Mouse (Mus musculus): ENCODE measurements around the gene Olfr444. TPM values are rescaled to one million over a fixed set of nuclear protein-coding genes. Genes with fewer than 3 reads are reported as not detected.

Gene Olfr444
- not detected in 2 replicates for polyA plus RNA-seq (2015; fragmentation: Nextera tagmentation; extraction: Ambion mirVana)

GRCm38 (mm10) chr6:42948767-42949166 is at the start of gene Olfr444:
Gene Olfr444, plus strand, starts transcription at chr6:42949067.
- WGBS, result 67% methylated on average over 1 of the region's 1 CpGs
- no peaks in the 10 kb centered on the region for H3K36me3 ChIP-seq
- H3K4me1 ChIP-seq, result no peaks in the 10 kb centered on the region
- H3K27me3 ChIP-seq, result no peaks in the 10 kb centered on the region
- no peak within 1 kb of the TSS for H3K9ac ChIP-seq
- ATAC-seq (ENCODE audit: borderline replicate concordance, extremely low read depth, low FRiP score, low TSS enrichment), result no peak
- H3K4me2 ChIP-seq, result no peak within 1 kb of the TSS
- no peak within 1 kb of the TSS for H3K27ac ChIP-seq
- H3K9me3 ChIP-seq, result no peaks in the 10 kb centered on the region
- H3K4me3 ChIP-seq, result no peak within 1 kb of the TSS

DNA sequence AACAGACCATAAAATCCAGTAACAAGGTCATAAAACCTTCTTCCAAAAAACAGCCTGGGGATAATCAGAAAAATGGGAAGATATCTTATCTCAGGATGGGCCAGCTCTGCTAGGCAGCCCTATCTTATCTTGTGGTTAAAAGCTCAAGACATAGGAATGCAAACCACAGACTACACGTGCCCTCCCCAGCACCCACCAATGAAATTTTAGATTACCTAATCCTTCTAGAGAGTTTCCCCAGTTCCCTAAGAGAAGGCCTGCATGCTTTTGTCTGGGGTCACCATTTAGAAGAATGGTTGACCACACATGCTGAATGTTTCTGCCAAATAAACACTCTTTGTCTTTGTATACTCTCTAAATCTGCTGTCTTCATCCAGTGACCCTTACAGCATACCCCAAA is 48.5 kb upstream of the Olfr444 start:
- Histone ChIP-seq H3K4me1 (no peaks in the 10 kb centered on the region), H3K4me2 (no peak overlapping the region), H3K9ac (no peak overlapping the region), H3K4me3 (no peak overlapping the region), H3K27ac (no peak overlapping the region), H3K9me3 (no peaks in the 10 kb centered on the region), H3K27me3 (no peaks in the 10 kb centered on the region), H3K36me3 (no peaks in the 10 kb centered on the region)
- no peak for ATAC-seq (ENCODE audit: borderline replicate concordance, extremely low read depth, low FRiP score, low TSS enrichment)
- 15% methylated on average over 1 of the region's 1 CpGs for WGBS

- no peak within 1 kb of the TSS for H3K4me3 ChIP-seq
- H3K9me3 ChIP-seq, result no peaks in the 10 kb centered on the region
- H3K9ac ChIP-seq, result no peak within 1 kb of the TSS
- no peaks in the 10 kb centered on the region for H3K27me3 ChIP-seq
- no peak for ATAC-seq (ENCODE audit: borderline replicate concordance, extremely low read depth, low FRiP score, low TSS enrichment)
- H3K4me1 ChIP-seq, result no peaks in the 10 kb centered on the region
- H3K36me3 ChIP-seq, result no peaks in the 10 kb centered on the region
- H3K27ac ChIP-seq, result no peak within 1 kb of the TSS
- H3K4me2 ChIP-seq, result no peak within 1 kb of the TSS
These were observed 40.3 kb upstream of the Olfr444 start, which contains the start of gene Olfr447 for GRCm38 (mm10) chr6:42908578-42908977. Gene Olfr447, plus strand, starts transcription at chr6:42908878.

GRCm38 (mm10) chr6:42921077-42921476 is 27.8 kb upstream of the Olfr444 start, which contains the start of gene Olfr446:
Gene Olfr446, plus strand, starts transcription at chr6:42921377.
- Histone ChIP-seq H3K9ac (no peak within 1 kb of the TSS), H3K27me3 (no peaks in the 10 kb centered on the region), H3K27ac (no peak within 1 kb of the TSS), H3K36me3 (no peaks in the 10 kb centered on the region), H3K4me2 (no peak within 1 kb of the TSS), H3K4me1 (no peaks in the 10 kb centered on the region), H3K4me3 (no peak within 1 kb of the TSS), H3K9me3 (no peaks in the 10 kb centered on the region)
- WGBS, result 55% methylated on average over 2 of the region's 2 CpGs
- no peak for ATAC-seq (ENCODE audit: borderline replicate concordance, extremely low read depth, low FRiP score, low TSS enrichment)

DNA sequence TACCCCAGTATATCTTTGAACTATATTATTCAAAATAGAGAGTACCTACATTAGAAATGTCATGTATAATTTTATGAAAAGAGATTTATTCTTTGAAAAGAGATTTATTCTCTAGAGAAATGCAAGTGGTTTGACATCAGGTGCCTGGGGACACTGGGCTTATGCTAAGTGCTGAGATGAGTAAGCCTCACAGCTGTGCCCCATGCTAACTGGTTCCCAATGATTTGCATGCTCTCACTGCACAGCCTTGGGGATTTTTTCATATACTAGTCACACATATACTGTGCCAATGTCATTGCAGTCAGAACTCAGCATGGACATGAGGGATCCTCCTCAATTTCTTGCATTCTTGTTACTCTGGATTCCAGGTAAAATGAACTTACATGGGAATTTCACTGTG is 31.5 kb downstream of the Olfr444 start:
- no peak overlapping the region for H3K27ac ChIP-seq
- H3K27me3 ChIP-seq, result no peaks in the 10 kb centered on the region
- H3K4me2 ChIP-seq, result no peak overlapping the region
- H3K9ac ChIP-seq, result no peak overlapping the region
- H3K36me3 ChIP-seq, result no peaks in the 10 kb centered on the region
- no peak for ATAC-seq (ENCODE audit: borderline replicate concordance, extremely low read depth, low FRiP score, low TSS enrichment)
- no peak overlapping the region for H3K4me3 ChIP-seq
- H3K9me3 ChIP-seq, result no peaks in the 10 kb centered on the region
- no peaks in the 10 kb centered on the region for H3K4me1 ChIP-seq

Other genes starting within 250 kb of the Olfr444 start
- gene Tcaf1, start 239.0 kb upstream of the Olfr444 start, polyA plus RNA-seq (2015; fragmentation: Nextera tagmentation; extraction: Ambion mirVana), result 74.2 and 75.9 TPM in 2 replicates
- gene Olfr453, start 209.7 kb upstream of the Olfr444 start, polyA plus RNA-seq (2015; fragmentation: Nextera tagmentation; extraction: Ambion mirVana), result not detected in 2 replicates
- not detected in 2 replicates for gene Olfr38, start 192.7 kb upstream of the Olfr444 start, polyA plus RNA-seq (2015; fragmentation: Nextera tagmentation; extraction: Ambion mirVana)
- gene Olfr452, start 164.0 kb upstream of the Olfr444 start, polyA plus RNA-seq (2015; fragmentation: Nextera tagmentation; extraction: Ambion mirVana), result not detected in 2 replicates
- not detected in 2 replicates for gene Olfr450, start 137.1 kb upstream of the Olfr444 start, polyA plus RNA-seq (2015; fragmentation: Nextera tagmentation; extraction: Ambion mirVana)
- not detected in 2 replicates for gene Olfr449, start 114.7 kb upstream of the Olfr444 start, polyA plus RNA-seq (2015; fragmentation: Nextera tagmentation; extraction: Ambion mirVana)
- gene Olfr448, start 58.6 kb upstream of the Olfr444 start, polyA plus RNA-seq (2015; fragmentation: Nextera tagmentation; extraction: Ambion mirVana), result not detected in 2 replicates
- not detected in 2 replicates for gene Olfr447, start 40.2 kb upstream of the Olfr444 start, polyA plus RNA-seq (2015; fragmentation: Nextera tagmentation; extraction: Ambion mirVana)
- not detected in 2 replicates for gene Olfr446, start 27.7 kb upstream of the Olfr444 start, polyA plus RNA-seq (2015; fragmentation: Nextera tagmentation; extraction: Ambion mirVana)
- gene Olfr441, start 157.3 kb downstream of the Olfr444 start, polyA plus RNA-seq (2015; fragmentation: Nextera tagmentation; extraction: Ambion mirVana), result not detected in 2 replicates
- gene Olfr237-ps1, start 197.5 kb downstream of the Olfr444 start, polyA plus RNA-seq (2015; fragmentation: Nextera tagmentation; extraction: Ambion mirVana), result not detected in 2 replicates
- not detected in 2 replicates for gene Olfr437, start 214.2 kb downstream of the Olfr444 start, polyA plus RNA-seq (2015; fragmentation: Nextera tagmentation; extraction: Ambion mirVana)
- gene Olfr13, start 223.1 kb downstream of the Olfr444 start, polyA plus RNA-seq (2015; fragmentation: Nextera tagmentation; extraction: Ambion mirVana), result not detected in 2 replicates
- not detected in 2 replicates for gene Olfr435, start 248.1 kb downstream of the Olfr444 start, polyA plus RNA-seq (2015; fragmentation: Nextera tagmentation; extraction: Ambion mirVana)

Data from lung, embryonic 15.5 days (tissue).